Mouse (Mus musculus) bone marrow macrophage, adult 2 months (primary cell): ENCODE data around the gene Rpl3.

ENCODE experiments used
- CTCF ChIP-seq: IDR thresholded peaks from 2 replicates; pipeline ENCODE4 v1.5.1; 2012; ENCODE audit warnings: low read depth, mild to moderate bottlenecking, low read length, moderate library complexity
- POLR2A ChIP-seq: IDR thresholded peaks from 2 replicates; pipeline ENCODE4 v1.6.1; 2012; ENCODE audit warnings: mild to moderate bottlenecking, low read depth, low read length, borderline replicate concordance

DNA sequence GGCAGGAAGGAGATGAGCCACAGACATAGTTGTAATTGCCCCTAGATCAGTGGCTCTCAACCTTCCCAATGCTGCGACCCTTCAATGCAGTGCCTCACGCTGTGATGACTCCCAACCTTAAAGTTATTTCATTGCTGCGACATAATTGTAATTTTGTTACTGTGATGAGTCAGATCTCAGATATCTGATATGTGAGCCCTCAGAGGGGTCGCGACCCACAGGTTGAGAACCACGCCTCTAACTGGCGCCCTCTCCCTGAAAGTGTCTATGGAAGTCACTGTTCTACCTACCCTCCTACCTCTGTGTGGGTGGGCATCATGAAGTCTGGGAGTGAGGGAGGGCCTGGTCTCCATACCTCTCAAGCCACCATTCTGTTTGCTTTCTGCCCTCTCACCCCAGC lies 22.7 kb upstream of the Rpl3 start:
- TF ChIP-seq POLR2A (no peak), CTCF (no peak)
